Mouse (Mus musculus) heart, postnatal 0 days (tissue): ENCODE data around the gene Znrf1.

Experiments used
- CTCF ChIP-seq: IDR thresholded peaks from 2 replicates; pipeline ENCODE4 v1.5.1; 2016; ENCODE audit warnings: antibody characterized with exemption, control low read depth, low read depth
- EP300 ChIP-seq: IDR thresholded peaks from 2 replicates; pipeline ENCODE4 v1.6.1; 2016; ENCODE audit warnings: antibody characterized with exemption, low read depth

DNA sequence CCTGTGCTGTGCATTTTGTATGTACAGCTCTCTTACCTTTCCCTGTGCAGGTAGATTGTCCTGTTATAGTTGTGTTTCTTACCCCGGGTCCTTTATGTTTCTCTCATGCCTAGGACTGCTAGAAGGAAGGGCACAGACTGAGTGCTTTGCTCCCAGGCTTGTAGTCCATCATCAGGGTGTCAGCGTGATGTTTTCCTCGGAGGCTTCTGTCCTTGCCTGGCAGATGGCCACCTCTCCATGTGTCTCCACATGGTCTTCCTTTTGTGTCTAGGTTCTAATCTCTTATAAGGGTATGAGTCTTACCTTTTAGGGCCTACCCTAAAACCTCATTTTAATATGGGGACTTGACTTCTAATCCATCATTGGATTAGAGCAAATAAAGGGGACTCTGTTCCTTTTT is 31.7 kb downstream of the Znrf1 start:
- TF ChIP-seq EP300 (no peak), CTCF (no peak)
